Comparison of ENCODE assay signal across 8 mouse cellular contexts in the genomic region with DNA sequence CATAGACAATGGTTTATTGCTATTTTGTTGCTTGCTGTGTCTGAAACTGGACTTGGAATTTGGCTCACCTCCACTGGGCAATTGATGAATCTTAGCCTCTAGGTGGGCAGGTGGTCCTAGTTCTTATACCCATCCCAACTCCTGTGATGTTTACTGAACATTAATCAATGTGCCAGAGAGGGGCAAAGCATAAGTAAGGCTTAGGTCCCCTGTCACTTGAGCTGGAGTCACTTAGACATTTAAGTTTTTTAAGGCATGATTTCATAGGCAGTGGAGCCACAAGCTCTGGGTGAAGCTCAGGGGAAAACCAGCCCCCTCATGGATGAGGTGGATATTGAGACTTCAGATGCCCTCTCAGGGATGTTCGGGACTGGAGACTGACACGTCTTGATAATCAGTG. TPM values are rescaled to one million over a fixed set of nuclear protein-coding genes. Genes with fewer than 3 reads are reported as not detected.
A peak's percentile ranks its signal among the peaks of the same experiment; 100 is the strongest.
DNase-seq lines count a peak whose midpoint lies in the region; ATAC-seq lines count a peak whose summit lies in the region.

A gene (plus strand): TSS at position 301 of the 400 bp plus-strand sequence.

- H3K27ac ChIP-seq in lung, embryonic 16.5 days (ENCODE audit: low read length): peak within 1 kb of the TSS; percentile 79
- peak within 1 kb of the TSS; percentile 91 for H3K27ac ChIP-seq in embryonic facial prominence, embryonic 13.5 days
- peak within 1 kb of the TSS; percentile 88 for H3K27ac ChIP-seq in limb, embryonic 10.5 days
- peak within 1 kb of the TSS; percentile 88 for H3K27ac ChIP-seq in neural tube, embryonic 15.5 days (replicated peaks)

- H3K4me2 ChIP-seq in lung, embryonic 16.5 days (ENCODE audit: low read depth, low read length): peak within 1 kb of the TSS; percentile 82
- peak within 1 kb of the TSS; percentile 89 for H3K4me2 ChIP-seq in embryonic facial prominence, embryonic 13.5 days
- peak within 1 kb of the TSS; percentile 80 for H3K4me2 ChIP-seq in neural tube, embryonic 15.5 days

- intact Hi-C loops in heart, postnatal 10 days (cut with DNase I): no loop called here

- H3K4me3 ChIP-seq in lung, embryonic 16.5 days (ENCODE audit: low read length): peak within 1 kb of the TSS; percentile 88
- peak within 1 kb of the TSS; percentile 94 for H3K4me3 ChIP-seq in embryonic facial prominence, embryonic 13.5 days
- H3K4me3 ChIP-seq in limb, embryonic 10.5 days: peak within 1 kb of the TSS; percentile 87
- peak within 1 kb of the TSS; percentile 75 for H3K4me3 ChIP-seq in neural tube, embryonic 15.5 days (replicated peaks)

- H3K4me1 ChIP-seq in lung, embryonic 16.5 days (replicated peaks; ENCODE audit: control insufficient read depth, insufficient read depth, low read length): peaks cover 6% of the 10 kb centered on the region
- peaks cover 18% of the 10 kb centered on the region for H3K4me1 ChIP-seq in embryonic facial prominence, embryonic 13.5 days
- H3K4me1 ChIP-seq in limb, embryonic 10.5 days: peaks cover 17% of the 10 kb centered on the region
- peaks cover 32% of the 10 kb centered on the region for H3K4me1 ChIP-seq in neural tube, embryonic 15.5 days

- H3K9me3 ChIP-seq in lung, embryonic 16.5 days (ENCODE audit: control insufficient read depth, low read length): no peaks in the 10 kb centered on the region
- no peaks in the 10 kb centered on the region for H3K9me3 ChIP-seq in embryonic facial prominence, embryonic 13.5 days
- H3K9me3 ChIP-seq in limb, embryonic 10.5 days (replicated peaks): no peaks in the 10 kb centered on the region
- no peaks in the 10 kb centered on the region for H3K9me3 ChIP-seq in neural tube, embryonic 15.5 days (replicated peaks)

- 2% methylated on average over 2 of the region's 2 CpGs for WGBS in lung, embryonic 16.5 days
- WGBS in embryonic facial prominence, embryonic 13.5 days: 1% methylated on average over 2 of the region's 2 CpGs
- WGBS in limb, embryonic 10.5 days: 10% methylated on average over 2 of the region's 2 CpGs
- WGBS in neural tube, embryonic 15.5 days: 3% methylated on average over 2 of the region's 2 CpGs

- peaks cover 28% of the 10 kb centered on the region for H3K36me3 ChIP-seq in lung, embryonic 16.5 days (ENCODE audit: control insufficient read depth, insufficient read depth, low read length)
- peaks cover 82% of the 10 kb centered on the region for H3K36me3 ChIP-seq in embryonic facial prominence, embryonic 13.5 days
- peaks cover 81% of the 10 kb centered on the region for H3K36me3 ChIP-seq in limb, embryonic 10.5 days
- H3K36me3 ChIP-seq in neural tube, embryonic 15.5 days: peaks cover 73% of the 10 kb centered on the region

- H3K9ac ChIP-seq in lung, embryonic 16.5 days (ENCODE audit: low read length): peak within 1 kb of the TSS; percentile 96
- peak within 1 kb of the TSS; percentile 95 for H3K9ac ChIP-seq in embryonic facial prominence, embryonic 13.5 days
- peak within 1 kb of the TSS; percentile 99 for H3K9ac ChIP-seq in neural tube, embryonic 15.5 days (replicated peaks)

- no peaks in the 10 kb centered on the region for H3K27me3 ChIP-seq in lung, embryonic 16.5 days (ENCODE audit: control insufficient read depth, insufficient read depth, low read depth, low read length)
- no peaks in the 10 kb centered on the region for H3K27me3 ChIP-seq in embryonic facial prominence, embryonic 13.5 days
- H3K27me3 ChIP-seq in limb, embryonic 10.5 days (ENCODE audit: low read depth, poor library complexity, severe bottlenecking): no peaks in the 10 kb centered on the region
- H3K27me3 ChIP-seq in neural tube, embryonic 15.5 days (replicated peaks): no peaks in the 10 kb centered on the region

- no peak for ATAC-seq in lung, embryonic 16.5 days (ENCODE audit: low read depth)
- no peak for ATAC-seq in embryonic facial prominence, embryonic 13.5 days (ENCODE audit: insufficient number of reproducible peaks, insufficient read depth, low FRiP score, low TSS enrichment, low read depth)
- no peak for ATAC-seq in neural tube, embryonic 15.5 days (ENCODE audit: low FRiP score)

- DNase-seq in lung, postnatal 36 days: no peak
- DNase-seq in heart, postnatal 10 days: no peak
- DNase-seq in limb, embryonic 10.5 days (ENCODE audit: low spot score): no peak
- DNase-seq in embryo, embryonic 10.5 days (ENCODE audit: low spot score): no peak
- no peak for DNase-seq in cerebellum, adult 9-10 months

RNA-seq across cellular contexts. Expression of the gene that starts here (rescaled TPM):
- polyA plus RNA-seq in lung, embryonic 16.5 days (2015; fragmentation: Nextera tagmentation; extraction: Ambion mirVana): 144 and 152 TPM in 2 replicates
- polyA plus RNA-seq in embryonic facial prominence, embryonic 13.5 days (2015; fragmentation: Nextera tagmentation; extraction: Ambion mirVana): 179 and 185 TPM in 2 replicates
- total RNA-seq in heart, postnatal 10 days (2021): 10 to 100 TPM; 40.5 to 43.9 TPM
- 156 and 167 TPM in 2 replicates for polyA plus RNA-seq in limb, embryonic 10.5 days (2016; fragmentation: Nextera tagmentation; extraction: Ambion mirVana)
- 128 and 140 TPM in 2 replicates for polyA plus RNA-seq in neural tube, embryonic 15.5 days (2015; fragmentation: Nextera tagmentation; extraction: Ambion mirVana)
